Mouse (Mus musculus) heart, embryonic 14.5 days (tissue): ENCODE measurements around the gene Lpin2. TPM values are rescaled to one million over a fixed set of nuclear protein-coding genes. Genes with fewer than 3 reads are reported as not detected.

Experiments used
- ATAC-seq: fragments of 200-750 bp; cut with Nextera tagmentation; 2 replicates; pipeline ENCODE4 v1.8.0; 2017; ENCODE audit warnings: low read depth, moderate TSS enrichment; ENCODE audit not compliant: insufficient number of reproducible peaks, insufficient read depth, low FRiP score
- H3K27ac ChIP-seq, 2 experiments: fragments of 200-500 bp in 1 of 2; fragments of 300-500 bp in 1 of 2; sonication (generic) in 1 of 2; replicated peaks in 1 of 2; 2 replicates each; pipeline ENCODE4 v1.5.1; 2012 to 2014; ENCODE audit warnings: low read depth in 2 of 2, low read length in 2 of 2, control low read depth in 1 of 2, mild to moderate bottlenecking in 1 of 2, mixed read lengths in 1 of 2; ENCODE audit not compliant: control insufficient read depth in 1 of 2, insufficient read depth in 1 of 2
- H3K27me3 ChIP-seq: fragments of 300-500 bp; sonication (generic); 2 replicates; pipeline ENCODE4 v1.6.1; 2014; ENCODE audit warnings: mild to moderate bottlenecking, low read length, control low read depth; ENCODE audit not compliant: control insufficient read depth, insufficient read depth
- H3K36me3 ChIP-seq: fragments of 300-500 bp; sonication (generic); 2 replicates; pipeline ENCODE4 v1.6.1; 2014; ENCODE audit warnings: mild to moderate bottlenecking, control low read depth, low read length, mixed read lengths; ENCODE audit not compliant: control insufficient read depth, insufficient read depth
- H3K4me1 ChIP-seq, 2 experiments: fragments of 200-500 bp in 1 of 2; fragments of 300-500 bp in 1 of 2; sonication (generic) in 1 of 2; 2 replicates each; pipeline ENCODE4 v1.6.1; 2012 to 2014; ENCODE audit warnings: low read length in 2 of 2, control low read depth in 1 of 2, mixed read lengths in 1 of 2; ENCODE audit not compliant: control insufficient read depth in 2 of 2, insufficient read depth in 2 of 2
- H3K4me2 ChIP-seq: fragments of 300-500 bp; sonication (generic); 2 replicates; pipeline ENCODE4 v1.6.1; 2014; ENCODE audit warnings: mild to moderate bottlenecking, low read length
- H3K4me3 ChIP-seq, 2 experiments: fragments of 200-500 bp in 1 of 2; fragments of 300-500 bp in 1 of 2; sonication (generic) in 1 of 2; 2 replicates each; pipeline ENCODE4 v1.5.1; 2012 to 2014; ENCODE audit warnings: low read length in 2 of 2, mild to moderate bottlenecking in 2 of 2, control low read depth in 1 of 2, low read depth in 1 of 2, moderate library complexity in 1 of 2; ENCODE audit not compliant: control insufficient read depth in 1 of 2, insufficient read depth in 1 of 2
- H3K9ac ChIP-seq: fragments of 300-500 bp; sonication (generic); 2 replicates; pipeline ENCODE4 v1.6.1; 2014; ENCODE audit warnings: mild to moderate bottlenecking, low read length
- H3K9me3 ChIP-seq: fragments of 300-500 bp; sonication (generic); 2 replicates; pipeline ENCODE4 v1.6.1; 2016; ENCODE audit warnings: low read length, control low read depth; ENCODE audit not compliant: control insufficient read depth
- WGBS: fragments of 180-500 bp; shearing (Covaris S2); extraction: QIAGEN DNeasy Blood & Tissue Kit; methylation state at CpG from one replicate; pipeline ENCODE4 v1.1.7; 2014; 5-methylcytosine and 5-hydroxymethylcytosine counted together
- polyA plus RNA-seq: library from polyadenylated mRNA; unstranded; fragments of >200 nt; fragmentation: Nextera tagmentation; extraction: Ambion mirVana; gene quantifications from 2 replicates; pipeline ENCODE4 v1.2.1, GENCODE M21; 2014

Lpin2 gene
- polyA plus RNA-seq, 1 experiment from 2014 or later, result 15.2 TPM

DNA sequence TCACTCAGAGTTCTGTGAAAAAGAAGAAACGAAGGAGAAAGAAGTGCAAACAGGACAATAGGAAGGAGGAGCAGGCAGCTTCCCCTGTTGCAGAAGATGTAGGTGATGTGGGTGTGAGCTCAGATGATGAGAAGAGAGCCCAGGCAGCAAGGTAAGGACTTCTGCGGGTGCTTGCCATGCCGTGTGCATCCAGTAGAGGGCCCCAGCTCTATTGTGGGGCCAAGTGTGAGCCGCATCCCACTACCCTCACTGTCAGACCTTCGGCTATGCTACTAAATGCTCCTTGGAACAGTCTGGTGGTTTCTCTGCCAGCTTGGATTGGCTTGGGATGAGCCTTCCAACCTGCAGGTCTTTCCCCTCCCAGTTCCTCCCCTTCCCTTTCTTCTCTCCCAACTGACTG is 42.7 kb downstream of the Lpin2 start:
- H3K27me3 ChIP-seq, result no peaks in the 10 kb centered on the region
- no peak overlapping the region for H3K9ac ChIP-seq
- H3K27ac ChIP-seq, result no peak overlapping the region
- H3K4me1 ChIP-seq, result peaks cover 2 to 28% of the 10 kb centered on the region in 2 experiments
- no peak for ATAC-seq
- no peaks in the 10 kb centered on the region for H3K9me3 ChIP-seq
- 36% methylated on average over 5 of the region's 5 CpGs for WGBS
- H3K4me3 ChIP-seq, result no peak overlapping the region
- H3K36me3 ChIP-seq, result peaks cover 11% of the 10 kb centered on the region
- no peak overlapping the region for H3K4me2 ChIP-seq

DNA sequence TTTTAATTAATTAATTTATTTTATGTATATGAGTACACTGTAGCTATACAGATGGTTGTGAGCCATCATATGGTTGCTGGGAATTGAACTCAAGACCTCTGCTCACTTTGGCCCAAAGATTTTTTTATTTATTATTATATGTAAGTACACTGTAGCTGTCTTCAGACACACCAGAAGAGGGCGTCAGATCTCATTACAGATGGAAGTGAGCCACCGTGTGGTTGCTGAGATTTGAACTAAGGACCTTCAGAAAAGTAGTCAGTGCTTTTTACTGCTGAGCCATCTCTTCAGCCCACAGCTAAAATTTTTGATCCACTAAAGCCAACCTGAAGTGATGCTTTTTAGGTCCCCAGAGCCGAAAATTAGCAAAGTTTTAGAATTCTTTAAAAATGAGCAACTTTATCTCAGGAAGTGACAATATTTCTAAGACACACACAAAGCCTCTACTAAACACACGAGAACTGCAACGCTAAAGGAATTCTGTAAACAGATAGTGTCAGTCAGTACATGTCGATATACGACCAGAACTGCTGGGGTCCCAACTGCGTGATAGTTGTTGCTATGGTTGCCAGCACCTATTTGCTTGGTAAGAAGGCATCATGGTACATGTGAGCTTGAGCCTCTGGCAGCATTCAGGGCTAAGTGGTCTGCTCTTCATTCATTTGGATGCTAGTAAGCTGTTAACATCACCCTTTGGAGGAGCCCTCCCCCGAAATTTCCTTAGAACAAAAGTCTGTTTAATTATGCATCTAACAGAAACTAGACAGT is 45.0 kb downstream of the Lpin2 start:
- no peak overlapping the region for H3K4me3 ChIP-seq
- WGBS, result 80% methylated on average over 9 of the region's 9 CpGs
- H3K27ac ChIP-seq, result no peak overlapping the region
- peaks cover 25% of the 10 kb centered on the region for H3K36me3 ChIP-seq
- no peak for ATAC-seq
- no peaks in the 10 kb centered on the region for H3K9me3 ChIP-seq
- H3K4me1 ChIP-seq, result peaks cover 0 to 10% of the 10 kb centered on the region in 2 experiments; a peak in 1 of 4 replicates
- H3K27me3 ChIP-seq, result no peaks in the 10 kb centered on the region
- no peak overlapping the region for H3K4me2 ChIP-seq
- H3K9ac ChIP-seq, result no peak overlapping the region

GRCm38 (mm10) chr17:71228651-71229050 is 46.3 kb downstream of the Lpin2 start:
- H3K4me3 ChIP-seq, result no peak overlapping the region
- H3K36me3 ChIP-seq, result peaks cover 30% of the 10 kb centered on the region
- H3K27ac ChIP-seq, result no peak overlapping the region
- peaks cover 2 to 8% of the 10 kb centered on the region in 2 experiments; a peak in 2 of 4 replicates for H3K4me1 ChIP-seq
- no peak overlapping the region for H3K9ac ChIP-seq
- ATAC-seq, result no peak
- no peaks in the 10 kb centered on the region for H3K27me3 ChIP-seq
- no peaks in the 10 kb centered on the region for H3K9me3 ChIP-seq
- 66% methylated on average over 7 of the region's 7 CpGs for WGBS
- no peak overlapping the region for H3K4me2 ChIP-seq

- Histone ChIP-seq H3K27ac (no peak overlapping the region), H3K4me1 (peaks cover 2 to 9% of the 10 kb centered on the region in 2 experiments; a peak in 2 of 4 replicates), H3K4me3 (no peak overlapping the region), H3K4me2 (no peak overlapping the region), H3K36me3 (peaks cover 34% of the 10 kb centered on the region), H3K9me3 (no peaks in the 10 kb centered on the region), H3K9ac (no peak overlapping the region), H3K27me3 (no peaks in the 10 kb centered on the region)
- 81% methylated on average over 9 of the region's 9 CpGs for WGBS
- ATAC-seq, result no peak
Measured at GRCm38 (mm10) chr17:71230108-71230709, 47.8 kb downstream of the Lpin2 start.

DNA sequence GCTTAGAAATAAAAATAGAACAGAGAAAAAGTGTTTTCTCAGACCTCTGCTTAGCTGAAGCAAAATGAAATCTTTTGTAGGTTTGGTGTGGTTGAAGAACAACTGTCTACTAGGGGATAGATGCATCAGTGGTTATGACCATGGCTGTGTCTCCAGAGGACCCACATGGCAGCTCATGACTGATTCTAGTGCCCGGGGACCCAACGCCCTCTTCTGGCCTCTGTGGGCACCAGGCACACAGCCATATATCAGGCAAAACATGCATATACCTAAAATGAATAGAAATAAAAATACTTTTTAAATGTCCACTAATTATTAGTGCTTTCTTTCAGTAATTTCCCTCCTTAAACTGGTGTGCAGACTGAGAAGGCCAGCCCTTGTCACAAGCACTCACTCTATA is 49.6 kb downstream of the Lpin2 start:
- Histone ChIP-seq H3K9me3 (no peaks in the 10 kb centered on the region), H3K36me3 (peaks cover 44% of the 10 kb centered on the region), H3K27me3 (no peaks in the 10 kb centered on the region), H3K4me1 (peaks cover 2 to 9% of the 10 kb centered on the region in 2 experiments; a peak in 2 of 4 replicates), H3K9ac (no peak overlapping the region), H3K4me3 (no peak overlapping the region), H3K4me2 (no peak overlapping the region), H3K27ac (no peak overlapping the region)
- ATAC-seq, result no peak
- WGBS, result 89% methylated on average over 2 of the region's 2 CpGs

GRCm38 (mm10) chr17:71233210-71233609 is 50.9 kb downstream of the Lpin2 start:
- WGBS, result 81% methylated on average over 4 of the region's 4 CpGs

DNA sequence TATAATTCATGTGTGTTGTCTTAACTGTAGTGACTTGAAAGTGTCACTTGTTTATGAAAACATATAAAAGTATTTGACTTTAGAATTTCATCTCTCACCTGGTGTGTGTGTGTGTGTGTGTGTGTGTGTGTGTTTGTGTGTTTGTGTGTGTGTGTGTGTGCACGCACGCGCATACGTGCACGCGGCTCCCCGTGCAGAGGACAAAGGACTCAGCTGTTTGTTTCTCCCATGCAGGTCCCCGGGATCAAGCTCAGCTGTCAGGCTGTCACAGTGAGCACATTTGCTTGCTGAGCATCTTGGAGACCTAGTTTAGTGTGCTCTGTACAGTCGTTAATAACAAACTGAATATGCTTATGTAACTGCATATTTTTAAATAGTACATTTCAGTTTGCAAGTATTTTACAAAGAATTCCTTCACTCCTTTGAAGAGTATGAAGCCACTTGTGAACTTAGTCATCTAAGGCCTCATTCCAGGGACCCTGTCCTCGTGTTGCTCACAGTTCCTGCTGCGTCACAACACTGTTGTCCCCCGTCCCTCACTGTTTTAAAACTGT is 51.8 kb downstream of the Lpin2 start:
- H3K4me3 ChIP-seq, result no peak overlapping the region
- no peak overlapping the region for H3K4me2 ChIP-seq
- H3K36me3 ChIP-seq, result peaks cover 62% of the 10 kb centered on the region
- no peak for ATAC-seq
- H3K4me1 ChIP-seq, result peaks cover 2 to 9% of the 10 kb centered on the region in 2 experiments; a peak in 2 of 4 replicates
- H3K9me3 ChIP-seq, result no peaks in the 10 kb centered on the region
- 0 out of 2 replicates have a peak overlapping the region, but pooled peaks have one; percentile 21 for H3K9ac ChIP-seq
- 75% methylated on average over 12 of the region's 12 CpGs for WGBS
- 0 out of 4 replicates have a peak overlapping the region, but pooled peaks of 1 of the 2 experiments have one; percentile 37 for H3K27ac ChIP-seq
- no peaks in the 10 kb centered on the region for H3K27me3 ChIP-seq

More at GRCm38 (mm10) chr17:71233210-71233609, 50.9 kb downstream of the Lpin2 start:
- no peaks in the 10 kb centered on the region for H3K27me3 ChIP-seq
- peak overlapping the region; percentile 21; the same call in 1 of the 2 replicates for H3K9ac ChIP-seq
- H3K27ac ChIP-seq, result peak overlapping the region in 1 of 2 experiments; percentile 37; a peak in 1 of 4 replicates
- H3K36me3 ChIP-seq, result peaks cover 53% of the 10 kb centered on the region
- H3K9me3 ChIP-seq, result no peaks in the 10 kb centered on the region
- H3K4me3 ChIP-seq, result no peak overlapping the region
- ATAC-seq, result no peak
- H3K4me1 ChIP-seq, result peaks cover 2 to 9% of the 10 kb centered on the region in 2 experiments; a peak in 2 of 4 replicates
- H3K4me2 ChIP-seq, result no peak overlapping the region
